Mouse (Mus musculus) layer of hippocampus, adult 8-10 months (tissue): ENCODE data around the gene Trnp1. TPM values are rescaled to one million over a fixed set of nuclear protein-coding genes. Genes with fewer than 3 reads are reported as not detected.

Experiments
- DNase-seq, 2 experiments: peaks; one replicate each; pipeline ENCODE4 v3.0.0; 2022; ENCODE audit warnings: low spot score in 2 of 2
- total RNA-seq, 4 experiments: library from RNA; stranded (reverse); gene quantifications; 2 replicates each; pipeline ENCODE4 v1.2.4; 2022

The Trnp1 gene
- total RNA-seq, 4 experiments from 2014 or later: 159 to 177 (median 165) TPM

DNA sequence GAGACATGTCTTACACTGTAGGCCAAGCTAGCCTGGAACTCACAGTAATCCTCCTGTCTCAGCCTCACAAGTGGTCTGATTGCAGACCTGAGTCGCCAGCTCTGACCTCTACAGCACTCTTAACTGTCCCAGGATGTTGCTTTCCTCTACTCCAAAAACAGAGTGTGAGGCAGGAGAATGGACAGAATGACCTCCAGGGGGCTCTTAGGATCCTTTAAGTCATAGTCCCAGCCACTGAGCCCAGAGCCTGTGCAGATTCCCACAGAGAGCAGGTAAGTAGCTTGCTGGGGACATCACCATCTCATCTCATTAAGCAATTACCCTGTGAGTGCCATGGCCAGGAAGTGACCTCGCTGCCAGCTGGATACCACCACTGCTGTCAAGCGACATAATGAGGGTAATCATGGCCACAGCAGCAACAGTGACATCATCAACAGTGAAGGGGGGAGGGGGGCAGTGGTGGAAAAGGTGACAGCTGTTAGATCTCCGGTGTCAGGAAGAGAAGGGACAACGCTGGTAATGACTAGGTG, 37.5 kb downstream of the Trnp1 start:
- DNase-seq: no peak

GRCm38 (mm10) chr4:133460006-133460405, 38.3 kb downstream of the Trnp1 start:
- no peak for DNase-seq

DNA sequence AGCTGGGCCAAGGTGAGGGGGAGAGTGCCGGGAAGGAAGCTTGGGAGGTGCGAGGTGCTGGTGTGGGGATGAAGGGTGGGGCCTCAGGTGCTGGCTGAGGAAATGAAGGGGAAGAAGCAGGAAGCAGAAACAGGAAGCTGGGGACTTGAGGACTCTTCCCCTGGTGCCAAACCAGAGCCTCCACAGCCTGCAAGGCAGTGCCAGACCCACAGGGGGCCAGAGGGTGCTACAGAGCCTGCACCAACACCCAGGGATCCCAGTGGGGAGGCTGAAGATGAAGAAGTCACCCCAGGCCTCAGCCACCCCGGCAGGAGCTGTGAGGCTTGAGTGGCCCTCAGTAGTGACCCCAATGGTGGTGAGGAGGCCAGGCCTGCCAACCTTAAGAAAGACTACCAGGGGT, 40.3 kb downstream of the Trnp1 start:
- no peak for DNase-seq

DNA sequence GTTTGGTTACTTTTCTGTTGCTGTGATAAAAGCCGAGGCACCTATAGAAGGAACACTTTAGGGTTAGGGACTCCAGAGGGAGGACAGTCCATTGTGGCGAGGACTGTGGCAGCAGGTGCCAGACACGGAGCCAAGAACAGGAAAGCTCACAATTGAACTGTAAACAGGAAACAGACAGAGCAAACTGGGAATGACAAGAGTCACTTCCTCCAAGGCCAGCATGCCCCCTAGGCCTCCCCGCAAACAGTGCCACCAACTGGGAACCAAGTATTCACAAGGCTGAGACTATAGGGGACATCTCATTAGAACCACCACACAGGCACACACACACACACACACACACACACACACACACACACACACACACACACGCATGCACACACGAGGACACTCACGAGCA, 45.9 kb downstream of the Trnp1 start:
- no peak for DNase-seq

DNA sequence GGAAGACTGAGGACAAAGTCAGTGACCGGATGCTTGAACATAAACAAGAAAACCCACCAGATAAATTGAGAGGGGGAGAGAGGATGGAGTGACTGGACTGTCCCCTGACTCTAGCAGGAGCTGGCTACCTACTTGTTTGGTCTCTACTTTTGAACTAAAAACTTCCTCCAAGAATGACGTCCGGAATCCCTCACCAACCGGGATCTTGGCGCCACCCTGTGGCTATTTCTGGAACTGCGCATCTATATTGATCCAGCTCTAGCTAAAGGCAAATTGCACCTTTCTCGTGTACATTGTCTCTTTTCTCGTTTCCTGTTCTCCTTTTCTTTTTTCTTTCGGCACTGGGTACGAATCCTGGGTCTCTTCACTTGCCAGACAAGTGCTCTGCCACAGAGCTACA, 46.8 kb downstream of the Trnp1 start:
- peak; percentile 49 to 86 for DNase-seq

DNA sequence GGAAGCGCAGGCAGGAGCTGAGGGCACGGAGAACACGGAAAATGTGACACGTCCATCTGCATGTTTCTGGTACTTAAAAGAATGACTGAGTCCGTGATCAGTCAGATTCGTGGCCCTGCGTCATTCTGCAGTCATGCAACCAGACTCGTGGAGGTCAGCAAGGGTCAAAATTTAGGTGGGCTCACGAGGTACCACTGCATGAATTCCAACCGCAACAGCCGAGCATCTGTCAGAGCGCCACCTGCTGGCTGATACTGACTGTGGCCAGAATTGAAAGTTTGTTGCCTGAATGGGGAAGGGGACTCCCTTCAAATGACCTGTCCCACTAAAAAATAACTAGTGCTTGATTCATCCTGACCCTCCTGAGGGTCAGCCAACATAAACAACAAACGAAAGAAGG, 48.6 kb downstream of the Trnp1 start:
- DNase-seq: peak in 1 of 2 experiments; percentile 38

- no peak for DNase-seq
These were observed 49.5 kb downstream of the Trnp1 start for GRCm38 (mm10) chr4:133448708-133449388.

- no peak for DNase-seq
These were observed 50.4 kb downstream of the Trnp1 start for GRCm38 (mm10) chr4:133447967-133448366.

GRCm38 (mm10) chr4:133447366-133447765, 51.0 kb downstream of the Trnp1 start:
- DNase-seq: no peak

- DNase-seq: no peak
These were observed 52.6 kb downstream of the Trnp1 start for GRCm38 (mm10) chr4:133445727-133446126.

DNA sequence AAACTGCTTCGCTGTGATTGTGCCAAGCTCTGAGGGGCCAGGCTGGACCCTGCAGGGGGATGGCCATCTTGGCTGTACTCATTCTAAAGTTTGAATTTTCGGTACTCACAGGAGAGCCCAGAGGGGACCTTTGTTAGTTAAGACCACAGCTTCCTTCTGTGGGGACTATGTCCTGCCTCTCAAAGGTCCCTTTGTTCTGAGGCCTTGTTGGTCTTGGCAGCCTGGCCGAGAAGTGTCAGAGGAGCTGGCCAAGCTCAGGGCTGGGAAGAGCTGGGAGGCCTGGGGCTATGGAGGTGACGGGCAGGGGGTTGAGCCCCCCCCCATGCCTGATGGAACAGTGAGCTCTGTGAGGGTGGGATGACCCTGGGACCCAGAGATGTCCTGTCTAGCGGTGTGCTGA, 55.3 kb downstream of the Trnp1 start:
- no peak for DNase-seq

GRCm38 (mm10) chr4:133442194-133442593, 56.2 kb downstream of the Trnp1 start:
- DNase-seq: no peak

Other genes starting within 250 kb of the Trnp1 start
- 1 to 10 TPM in 3 of 4 experiments, under 1 TPM in 1; 0.84 to 1.4 (median 1.4) TPM for gene Sytl1, start 235.4 kb downstream of the Trnp1 start, total RNA-seq
- gene Tmem222, start 220.8 kb downstream of the Trnp1 start, total RNA-seq: 10 to 100 TPM; 80.1 to 92.0 (median 85.6) TPM
- 10 to 100 TPM; 65.1 to 85.8 (median 72.2) TPM for gene Wdtc1, start 145.1 kb downstream of the Trnp1 start, total RNA-seq
- gene Slc9a1, start 128.8 kb downstream of the Trnp1 start, total RNA-seq: 10 to 100 TPM; 62.2 to 66.1 (median 65.1) TPM
- gene Tent5b, start 18.4 kb downstream of the Trnp1 start, total RNA-seq: under 1 TPM in 2 of 4 experiments, not detected in 2; 0.14 to 0.31 TPM
- 1 to 10 TPM in 2 of 4 experiments, under 1 TPM in 2; 0.45 to 2.0 (median 1.2) TPM for gene Kdf1, start 20.4 kb upstream of the Trnp1 start, total RNA-seq
- 100 to 1,000 TPM; 120 to 138 (median 128) TPM for gene Nudc, start 47.4 kb upstream of the Trnp1 start, total RNA-seq
- not detected for gene Nr0b2, start 54.8 kb upstream of the Trnp1 start, total RNA-seq
- 1 to 10 TPM; 7.5 to 9.8 (median 8.8) TPM for gene Gpatch3, start 76.2 kb upstream of the Trnp1 start, total RNA-seq
- gene Gpn2, start 85.8 kb upstream of the Trnp1 start, total RNA-seq: 10 to 100 TPM in 2 of 4 experiments, 1 to 10 TPM in 2; 9.3 to 11.8 (median 10.3) TPM
- gene Sfn, start 103.6 kb upstream of the Trnp1 start, total RNA-seq: 1 to 10 TPM; 1.4 to 3.1 (median 2.1) TPM
- 10 to 100 TPM; 30.7 to 44.0 (median 42.9) TPM for gene Zdhhc18, start 151.6 kb upstream of the Trnp1 start, total RNA-seq
- 10 to 100 TPM in 2 of 4 experiments, 1 to 10 TPM in 2; 9.4 to 13.0 (median 11.3) TPM for gene Pigv, start 174.1 kb upstream of the Trnp1 start, total RNA-seq